Mouse (Mus musculus): ENCODE measurements around the gene Grk2. TPM values are rescaled to one million over a fixed set of nuclear protein-coding genes. Genes with fewer than 3 reads are reported as not detected.
"Not testable (repeated sequence)": the region's sequence is repeated elsewhere in the genome, so short reads cannot be mapped to it uniquely, and the experiment has no call there.

Grk2 gene
- total RNA-seq, 2 experiments from 2014 or later, result 217 to 223 TPM

DNA sequence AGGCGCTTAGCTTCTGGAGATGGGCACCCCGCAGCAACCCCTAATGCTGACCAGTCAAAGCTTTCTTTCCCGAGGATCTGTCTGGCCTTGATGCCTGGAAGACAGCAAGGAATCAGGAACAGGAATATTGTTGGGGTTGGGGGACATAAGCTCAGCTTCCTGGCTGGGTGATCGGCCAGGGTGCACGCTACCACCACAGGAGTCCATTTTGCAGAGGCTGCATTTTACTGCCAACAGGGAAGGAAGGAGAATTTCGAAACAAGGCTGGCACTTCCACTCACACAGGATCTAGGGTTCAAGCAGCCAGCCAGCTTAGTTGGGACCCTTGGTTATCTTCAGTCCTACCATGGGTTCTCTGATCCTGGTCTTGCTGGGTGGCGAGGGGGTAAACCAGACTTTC is 22.4 kb downstream of the Grk2 start:
- intact Hi-C loops (cut with DNase I), result loop anchor here (1.0 to 2.0 kb wide), 3 partner anchors 14 to 25 kb away; partner anchors contain the start of gene Ssh3
- no peak for DNase-seq (ENCODE audit: low spot score in 2 of 2)

DNA sequence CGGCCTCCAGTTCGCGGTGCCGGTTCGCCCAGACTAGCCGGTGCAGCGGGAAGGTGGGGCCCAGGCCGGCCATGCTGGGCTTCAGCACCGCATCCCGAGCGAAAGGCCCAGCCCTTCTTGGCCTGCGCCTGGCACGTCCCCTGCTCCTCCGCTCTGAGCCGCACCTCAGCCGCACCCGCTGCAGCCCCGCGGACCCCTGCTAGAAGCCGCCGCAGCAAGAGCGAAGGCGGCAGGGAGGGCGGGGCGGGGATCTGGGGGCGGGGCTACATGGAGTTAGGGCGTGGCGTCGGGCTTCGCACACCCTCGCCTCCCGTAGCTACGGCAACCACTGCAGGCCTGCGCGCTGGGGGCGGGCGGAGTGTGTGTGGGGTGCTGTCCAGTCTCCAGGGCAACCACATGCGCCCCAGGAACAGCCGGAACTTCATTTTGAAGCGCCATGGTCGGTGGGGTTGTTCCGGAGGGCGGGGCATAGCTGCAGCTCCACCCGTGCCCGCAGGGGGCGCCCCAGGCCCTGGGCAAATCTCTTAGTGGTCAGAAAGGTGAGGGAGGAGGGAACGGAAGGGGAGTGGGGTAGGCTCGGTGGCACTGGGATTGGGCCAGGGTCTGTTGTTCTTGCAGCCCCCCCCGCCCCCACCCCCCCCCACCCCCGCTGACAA is 23.0 kb downstream of the Grk2 start, which contains the start of gene Ankrd13d:
Gene Ankrd13d (minus strand): TSS at position 240 of the 656 bp plus-strand sequence.
- peak; percentile 91 to 97 for DNase-seq (ENCODE audit: low spot score in 2 of 2)
- intact Hi-C loops (cut with DNase I), result loop anchor here (1.0 to 2.0 kb wide), 3 partner anchors 14 to 24 kb away; partner anchors contain the start of gene Ssh3

DNA sequence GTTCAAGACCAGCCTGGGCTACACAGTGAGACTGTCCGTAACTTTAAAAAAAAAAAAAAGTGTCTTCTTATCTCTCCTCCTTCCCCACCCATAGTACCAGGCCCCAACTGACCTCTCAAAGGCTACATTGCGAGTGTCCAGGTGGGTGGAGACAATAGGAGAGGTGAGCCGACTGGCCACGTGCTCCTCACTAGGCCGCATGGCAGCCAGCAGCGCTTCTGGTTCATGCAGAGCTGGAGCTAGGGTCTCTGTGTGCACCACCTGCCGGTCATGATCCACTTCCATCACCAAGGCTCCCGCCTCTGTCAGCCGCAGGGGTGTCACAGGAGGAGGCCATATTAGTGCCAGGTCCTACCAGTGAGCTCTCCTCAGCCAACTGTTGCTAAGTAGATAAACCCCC is 25.6 kb downstream of the Grk2 start:
- DNase-seq (ENCODE audit: low spot score in 2 of 2), result no peak
- intact Hi-C loops (cut with DNase I), result no loop called here

DNA sequence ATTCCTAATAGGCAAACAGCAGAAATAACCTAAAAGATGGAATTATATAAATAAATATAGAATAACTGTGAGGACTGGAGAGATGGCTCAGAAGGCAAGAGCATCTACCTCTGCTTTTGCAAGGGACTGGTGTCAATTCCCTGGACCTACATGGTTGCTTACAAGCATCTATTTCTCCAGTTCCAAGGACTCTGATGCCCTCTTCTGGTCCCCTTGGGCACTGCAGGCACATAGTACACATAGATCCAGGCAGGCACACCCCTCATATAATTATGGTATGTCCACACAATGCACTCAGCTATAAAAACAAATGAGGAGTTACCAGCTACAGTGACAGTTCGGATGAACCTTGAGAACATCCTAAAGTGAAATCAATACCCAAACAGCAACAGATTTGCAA is 26.5 kb downstream of the Grk2 start:
- DNase-seq (ENCODE audit: low spot score in 2 of 2), result no peak
- intact Hi-C loops (cut with DNase I), result no loop called here

DNA sequence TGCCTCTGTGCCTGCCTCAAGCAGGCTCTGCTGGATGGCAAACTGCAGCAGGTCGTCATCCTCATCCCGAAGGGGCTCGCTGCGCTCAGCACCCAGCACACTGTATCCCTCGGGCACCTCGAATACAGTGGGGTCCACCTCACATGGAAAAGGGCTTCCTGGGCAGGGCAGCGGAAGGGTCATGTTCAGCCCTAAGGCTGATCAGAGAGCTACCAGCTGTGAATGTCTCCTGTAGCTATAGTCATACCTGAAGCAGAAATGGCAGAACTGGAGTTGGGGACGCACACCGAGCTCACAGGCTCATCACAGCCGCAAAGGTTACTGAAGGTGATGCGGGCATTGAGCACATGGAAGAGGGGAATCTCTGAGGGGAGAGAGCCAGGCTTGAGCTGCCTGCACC is 35.0 kb downstream of the Grk2 start:
- intact Hi-C loops (cut with DNase I), result no loop called here
- DNase-seq (ENCODE audit: low spot score in 2 of 2), result no peak

DNA sequence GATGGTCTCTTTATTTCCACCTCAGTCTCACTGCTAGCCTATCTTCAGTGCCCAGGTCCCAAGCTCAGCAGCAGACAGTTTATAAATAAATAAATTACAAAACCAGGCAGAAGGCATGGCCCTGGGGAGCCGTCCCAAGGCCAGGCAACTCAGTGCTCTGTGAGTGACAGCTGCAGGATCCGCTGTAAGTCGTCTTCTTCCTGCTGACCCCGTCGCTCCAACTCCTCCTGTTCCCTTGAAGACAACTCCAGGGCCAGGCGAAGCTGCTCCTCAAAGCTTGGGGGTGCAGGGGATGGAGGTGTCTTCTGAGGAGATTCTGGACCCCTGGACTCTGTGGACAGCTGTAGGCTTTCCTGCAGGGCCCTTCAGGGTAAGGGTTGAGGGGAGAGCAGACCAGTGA is 35.8 kb downstream of the Grk2 start:
- intact Hi-C loops (cut with DNase I), result no loop called here
- DNase-seq (ENCODE audit: low spot score in 2 of 2), result no peak

DNA sequence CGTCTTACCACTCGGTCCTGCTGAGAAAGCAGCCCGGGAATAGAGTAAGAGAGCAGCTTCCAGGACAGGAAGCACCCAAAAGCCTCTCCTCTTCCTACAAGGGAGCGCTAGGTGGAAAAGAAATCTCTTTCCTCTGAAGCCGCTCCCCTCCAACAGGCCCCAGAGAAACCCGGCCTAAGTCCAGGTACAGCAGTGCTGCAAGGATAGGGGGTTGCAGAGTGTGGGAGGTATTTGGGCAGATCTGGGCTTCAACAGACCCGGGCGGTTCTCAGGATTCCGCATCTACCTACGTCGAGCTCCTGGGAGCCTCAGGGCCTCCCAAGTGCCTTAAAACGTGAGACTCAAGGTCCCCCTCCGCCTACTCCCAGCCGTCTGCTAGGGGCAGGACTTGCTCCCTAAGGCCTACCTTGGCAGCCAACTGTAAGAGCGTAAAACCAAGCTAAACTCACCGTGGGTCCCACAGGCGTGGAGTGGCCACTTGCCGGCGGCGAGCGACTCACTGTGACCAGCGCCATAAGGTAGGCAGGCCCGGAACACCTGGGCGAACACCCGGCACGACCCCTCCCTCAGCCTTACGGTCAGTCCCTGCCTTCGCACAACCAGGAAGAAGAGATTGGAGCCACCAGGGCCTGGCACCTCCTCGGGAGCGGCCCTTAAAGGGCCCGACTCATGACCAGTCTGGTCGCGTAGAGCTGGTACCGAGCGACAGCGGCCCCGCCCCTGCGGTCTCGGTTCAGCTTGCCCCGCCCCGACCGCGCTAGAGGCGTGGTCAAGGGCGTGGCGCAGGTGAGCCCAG is 37.3 kb downstream of the Grk2 start, which contains the start of gene Ssh3:
Gene Ssh3 (minus strand): TSS at position 615 of the 796 bp plus-strand sequence.
- intact Hi-C loops (cut with DNase I), result loop anchor here (1.0 kb wide), 1 partner anchor 15 kb away; the partner anchor contains the start of gene Ankrd13d
- DNase-seq (ENCODE audit: low spot score in 2 of 2), result peak; percentile 73 to 77

DNA sequence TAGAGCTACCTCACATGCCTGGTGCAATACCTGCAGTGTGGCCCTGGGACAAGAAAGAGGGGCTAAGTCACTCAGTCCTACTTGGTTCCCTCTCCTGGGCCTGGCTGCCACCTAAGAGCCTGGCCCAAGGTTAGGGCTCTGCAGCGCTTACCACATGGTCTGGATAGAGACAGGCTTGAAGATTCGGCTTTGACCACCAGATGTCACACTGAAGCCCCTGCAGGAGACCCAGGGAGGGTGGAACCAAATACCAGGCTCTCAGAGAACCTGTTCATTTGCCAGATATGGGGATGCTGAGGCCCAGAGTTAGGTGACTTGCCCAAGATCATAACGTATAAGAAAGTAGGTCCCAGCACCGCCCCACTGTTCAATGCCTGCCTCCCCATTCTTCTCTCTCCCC is 40.1 kb downstream of the Grk2 start:
- DNase-seq (ENCODE audit: low spot score in 2 of 2), result no peak
- intact Hi-C loops (cut with DNase I), result no loop called here

DNA sequence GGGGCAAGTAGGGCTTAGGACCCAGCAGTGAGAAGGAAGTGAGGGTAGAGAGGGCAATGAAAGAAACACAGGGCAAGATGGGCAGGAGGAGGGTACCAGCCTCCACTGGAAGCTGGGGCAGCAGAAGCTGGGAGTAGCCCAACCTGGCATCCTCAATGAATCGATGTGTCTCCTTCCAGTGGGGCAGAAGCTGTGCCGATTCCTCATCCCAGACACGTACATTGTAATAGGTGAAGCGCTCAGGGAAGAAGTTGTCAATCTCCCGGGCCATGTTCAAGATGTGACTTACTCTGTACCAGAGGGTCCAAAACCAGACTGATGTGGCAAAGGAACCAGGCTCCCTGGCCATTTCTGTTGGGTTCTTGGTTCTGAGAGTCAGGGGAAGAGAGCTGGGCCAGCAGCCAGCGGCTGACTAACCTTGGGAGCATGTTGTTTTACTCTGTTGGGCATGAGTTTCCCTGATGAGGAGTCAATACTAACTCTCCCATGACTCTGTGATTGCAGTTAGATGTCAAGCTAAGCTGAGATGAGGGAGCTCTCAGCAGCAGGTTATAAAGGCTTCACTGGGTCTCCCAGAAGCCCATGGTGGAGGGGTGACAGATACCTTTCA is 41.7 kb downstream of the Grk2 start:
- intact Hi-C loops (cut with DNase I), result no loop called here
- DNase-seq (ENCODE audit: low spot score in 2 of 2), result no peak

DNA sequence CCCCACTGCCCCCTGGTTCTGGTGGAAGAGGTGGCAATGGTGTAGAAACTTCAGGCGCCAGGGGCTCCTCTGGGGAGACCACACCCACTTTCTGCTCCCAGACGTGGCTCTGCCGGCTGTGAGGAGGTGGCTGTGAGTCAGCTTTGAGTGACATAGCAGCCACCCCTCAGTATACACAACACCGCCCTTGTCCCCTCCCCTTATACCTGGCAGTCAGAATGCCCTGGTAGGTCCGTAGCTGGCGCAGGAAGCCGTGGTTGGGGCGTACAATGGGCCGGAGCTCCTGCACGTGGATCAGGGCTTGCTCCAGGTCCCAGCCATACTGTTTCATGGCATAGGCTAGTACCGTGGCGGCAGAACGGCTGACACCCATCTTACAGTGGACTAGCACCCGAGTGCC is 42.3 kb downstream of the Grk2 start:
- intact Hi-C loops (cut with DNase I), result no loop called here
- DNase-seq (ENCODE audit: low spot score in 2 of 2), result no peak

DNA sequence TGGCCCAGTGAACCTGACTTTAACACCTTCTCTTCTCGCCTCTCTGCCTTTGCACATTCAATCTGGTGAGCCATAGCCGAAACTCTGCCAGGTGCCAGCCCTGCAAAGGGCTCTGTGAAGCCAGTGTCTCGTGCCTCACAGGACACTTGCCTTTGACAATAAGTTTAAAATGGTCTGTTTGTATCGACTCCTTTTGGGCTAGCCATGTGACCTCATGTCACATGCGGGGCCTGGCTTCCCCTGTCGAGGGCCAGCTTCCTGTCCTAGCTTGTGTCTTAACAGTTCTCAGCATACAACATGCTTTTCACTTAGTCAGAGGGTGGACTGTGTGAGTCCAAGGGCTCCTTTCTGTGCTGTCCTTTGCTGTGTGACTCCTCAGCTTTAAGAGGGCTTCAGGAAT is 43.3 kb downstream of the Grk2 start:
- intact Hi-C loops (cut with DNase I), result no loop called here
- DNase-seq (ENCODE audit: low spot score in 2 of 2), result no peak

DNA sequence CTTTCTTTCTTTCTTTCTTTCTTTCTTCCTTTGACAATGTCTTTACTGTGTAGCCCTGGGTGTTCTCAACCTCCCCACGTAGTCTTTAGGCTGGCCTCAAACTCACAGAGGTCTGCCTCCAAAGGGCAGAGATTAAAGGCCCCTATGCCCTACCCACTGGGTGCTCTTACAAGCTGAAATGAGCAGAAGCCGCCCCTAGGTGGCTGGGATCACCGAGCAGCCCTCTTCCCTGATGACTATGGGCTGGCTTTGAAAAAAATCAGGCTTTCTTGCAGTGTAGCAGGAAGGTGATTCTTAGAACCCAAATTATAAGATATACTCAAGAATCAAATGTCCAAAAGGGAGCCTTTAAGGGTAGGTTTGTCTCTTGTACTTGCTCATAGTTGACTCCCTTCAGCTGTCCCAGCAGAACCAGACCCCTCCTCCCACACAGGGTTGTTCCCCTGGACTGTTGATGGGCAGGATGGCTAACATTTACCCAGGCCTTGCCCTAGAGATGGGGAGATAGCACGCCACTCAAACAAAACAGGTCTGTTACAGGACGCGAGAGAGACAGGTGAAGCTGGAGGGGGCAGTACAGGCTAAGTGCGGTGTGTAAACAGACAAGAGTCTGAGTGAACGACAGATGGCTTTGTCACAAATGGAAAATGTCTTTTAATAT is 44.9 kb downstream of the Grk2 start:
- DNase-seq (ENCODE audit: low spot score in 2 of 2), result no peak
- intact Hi-C loops (cut with DNase I), result no loop called here

DNA sequence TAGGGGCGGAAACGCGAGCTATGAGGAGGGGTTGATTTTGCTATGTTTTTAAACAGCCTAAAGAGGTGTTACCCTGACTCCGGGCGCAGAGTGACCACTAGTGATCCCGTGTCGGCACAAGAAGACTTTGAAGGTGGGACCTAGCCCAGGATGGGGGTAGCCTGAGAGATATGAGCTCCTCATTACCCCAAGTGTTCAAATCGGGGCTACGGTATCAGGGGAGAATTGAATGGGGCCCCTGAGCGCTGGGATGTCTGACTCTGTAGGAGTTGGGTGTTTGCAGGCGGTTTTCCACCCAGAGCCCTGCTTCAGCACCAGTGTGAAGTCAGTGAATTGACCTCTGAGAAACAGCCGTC is 48.1 kb downstream of the Grk2 start:
- DNase-seq (ENCODE audit: low spot score in 2 of 2), result no peak
- intact Hi-C loops (cut with DNase I), result loop anchor here (1.0 to 10.0 kb wide), 4 partner anchors 25 to 187 kb away; partner anchors contain the start of genes Ankrd13d and Grk2

DNA sequence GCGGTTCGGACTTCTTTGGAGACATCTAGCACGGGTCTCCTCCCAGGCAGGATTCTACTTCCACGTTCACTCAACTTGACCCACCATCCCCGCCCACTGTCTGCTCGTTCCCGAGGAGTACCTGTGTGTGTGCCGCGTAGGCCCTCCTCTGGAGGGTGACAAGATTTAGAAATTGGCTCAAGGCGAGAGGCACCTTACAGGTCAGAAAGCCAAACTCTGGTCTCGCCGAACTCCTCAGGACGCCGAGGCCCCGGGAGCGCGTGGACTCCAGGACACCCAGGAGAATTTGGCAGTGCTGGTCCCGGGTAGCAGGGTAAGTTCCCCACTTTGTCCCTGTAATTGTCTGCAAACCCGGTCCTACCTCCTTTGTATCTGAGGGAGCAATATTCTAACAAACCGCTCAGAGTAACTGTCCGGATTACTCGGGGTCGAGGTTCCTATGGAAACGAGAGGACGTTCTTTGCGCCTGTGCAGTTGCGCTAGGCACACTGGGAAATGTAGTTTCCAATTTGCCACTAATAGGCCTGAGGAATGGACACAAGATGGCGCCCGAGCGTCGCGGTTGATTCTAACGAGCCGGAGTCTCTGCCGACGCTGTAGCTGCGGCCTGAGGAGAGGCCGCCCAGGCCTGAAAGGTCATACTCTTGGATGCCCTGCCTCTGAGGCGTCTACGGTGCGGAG is 48.7 kb downstream of the Grk2 start:
- peak; percentile 93 to 96 for DNase-seq (ENCODE audit: low spot score in 2 of 2)
- intact Hi-C loops (cut with DNase I), result loop anchor here (1.0 to 10.0 kb wide), 3 partner anchors 49 to 187 kb away; partner anchors contain the start of gene Grk2

DNA sequence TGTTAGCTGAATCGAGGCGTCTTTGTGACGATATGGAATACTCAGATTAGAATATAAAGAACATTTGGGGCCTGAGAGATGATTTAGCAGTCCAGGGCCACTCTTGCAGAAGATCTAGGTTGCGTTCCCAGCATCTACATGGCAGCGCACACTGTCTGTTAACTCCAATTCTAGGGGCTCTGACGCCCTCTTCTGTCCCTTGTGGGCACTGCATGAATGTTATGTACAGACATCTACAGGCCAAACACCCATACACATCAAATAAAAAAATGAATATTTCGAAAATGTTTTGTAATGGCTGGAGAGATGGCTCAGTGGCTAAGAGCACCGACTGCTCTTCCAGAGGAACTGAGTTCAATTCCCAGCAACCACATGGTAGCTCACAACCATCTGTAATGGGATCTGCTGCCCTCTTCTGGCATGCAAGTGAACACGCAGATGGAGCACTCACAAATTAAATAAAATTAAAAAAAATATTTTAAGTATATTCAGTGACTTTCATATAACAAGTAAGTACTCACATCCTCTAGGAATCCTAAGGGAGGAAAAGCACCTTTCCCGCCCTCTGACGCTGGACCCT is 50.3 kb downstream of the Grk2 start:
- intact Hi-C loops (cut with DNase I), result loop anchor here (10.0 kb wide), 1 partner anchor 189 kb away; no protein-coding TSS in a partner anchor
- DNase-seq (ENCODE audit: low spot score in 2 of 2), result no peak

DNA sequence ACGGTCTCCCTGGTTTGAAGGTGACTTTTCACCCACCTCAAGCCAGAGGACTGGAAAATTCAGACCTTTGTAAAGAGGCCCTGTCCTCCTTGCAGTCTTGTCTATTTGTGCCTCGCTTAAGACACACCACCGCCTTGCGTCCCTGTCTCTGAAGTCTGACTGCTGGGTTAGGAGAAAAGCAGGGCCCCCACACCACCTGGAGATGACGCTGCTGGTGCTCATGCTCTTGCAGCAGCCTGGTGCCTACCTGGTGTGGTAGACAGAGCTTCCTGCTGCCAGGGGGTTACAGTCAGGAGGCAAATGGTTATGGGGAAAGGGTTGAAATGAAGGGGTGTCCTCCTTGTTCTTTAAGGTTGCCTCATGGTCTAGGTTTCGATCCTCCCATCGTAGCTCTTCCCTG is 51.8 kb downstream of the Grk2 start:
- intact Hi-C loops (cut with DNase I), result loop anchor here (10.0 kb wide), 1 partner anchor 191 kb away; no protein-coding TSS in a partner anchor
- no peak for DNase-seq (ENCODE audit: low spot score in 2 of 2)

DNA sequence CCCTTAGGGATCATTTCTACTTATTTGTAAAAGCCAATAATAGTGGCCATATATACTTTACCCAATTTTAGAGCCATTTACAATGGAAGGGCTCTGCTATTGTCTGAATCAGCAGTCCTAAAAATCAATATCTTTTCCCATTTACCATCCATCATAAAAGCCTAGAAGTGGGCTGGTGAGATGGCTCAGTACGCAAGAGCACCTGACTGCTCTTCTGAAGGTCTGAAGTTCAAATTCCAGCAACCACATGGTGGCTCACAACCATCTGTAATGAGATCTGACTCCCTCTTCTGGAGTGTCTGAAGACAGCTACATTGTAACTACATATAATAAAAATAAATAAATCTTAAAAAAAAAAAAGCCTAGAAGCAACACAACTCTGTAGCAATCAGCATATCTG is 57.3 kb downstream of the Grk2 start:
- DNase-seq (ENCODE audit: low spot score in 2 of 2); intact Hi-C loops (cut with DNase I): not testable (repeated sequence)

DNA sequence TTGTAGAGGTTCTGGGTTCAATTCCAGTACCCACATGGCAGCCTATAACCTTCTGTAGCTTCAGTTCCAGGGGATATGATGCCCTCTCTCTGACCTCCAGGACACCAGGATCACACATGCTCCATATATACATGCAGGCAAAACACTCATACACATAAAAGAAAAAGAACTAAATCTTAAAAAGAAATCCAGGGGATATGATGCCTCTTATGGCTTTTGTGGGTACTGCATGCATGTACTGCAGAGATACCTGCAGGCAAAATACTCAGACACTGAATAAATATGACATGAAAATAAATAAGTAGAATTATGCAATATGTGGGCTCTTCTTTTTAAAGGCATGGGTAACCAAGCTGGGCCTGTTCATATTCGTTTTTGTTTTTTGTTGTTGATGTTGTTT is 59.0 kb downstream of the Grk2 start:
- DNase-seq (ENCODE audit: low spot score in 2 of 2), result no peak
- intact Hi-C loops (cut with DNase I), result no loop called here

DNA sequence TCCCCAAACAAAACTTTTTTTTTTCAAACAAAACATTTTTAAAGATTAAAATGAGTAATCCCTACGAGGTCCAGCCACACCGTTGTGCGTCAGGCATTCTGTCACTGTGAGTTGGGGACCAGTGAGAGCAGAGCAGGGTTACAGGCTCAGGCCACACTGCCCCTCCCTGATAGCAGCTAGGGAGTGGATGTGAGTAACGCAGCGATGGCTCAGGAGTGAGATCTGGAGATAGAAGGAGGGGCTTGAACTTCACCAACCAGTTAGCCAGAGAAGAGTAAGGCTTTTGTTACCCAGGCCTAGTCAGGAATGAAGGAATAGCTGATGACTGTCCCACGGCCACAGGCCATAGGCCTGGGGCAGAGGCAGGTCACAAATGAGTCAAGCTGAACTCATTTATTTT is 61.2 kb downstream of the Grk2 start:
- DNase-seq (ENCODE audit: low spot score in 2 of 2), result no peak
- intact Hi-C loops (cut with DNase I), result no loop called here
